Mouse (Mus musculus) thymus, adult 2 months (tissue): ENCODE measurements at regions not wholly inside any gene's neighbourhood (a gene's known extent, or its start where the extent isn't known, plus 50 kb on each side); places are given as distances from the start of the nearest gene placed in this dataset.

Experiments
- CTCF ChIP-seq: fragments of 200-500 bp; IDR thresholded peaks from 2 replicates; pipeline ENCODE4 v1.5.1; 2012; ENCODE audit warnings: mild to moderate bottlenecking, control low read depth, low read length, moderate library complexity, borderline replicate concordance; ENCODE audit not compliant: control insufficient read depth, poor library complexity, insufficient read depth; ENCODE audit errors: extremely low read depth
- POLR2A ChIP-seq: fragments of 200-500 bp; IDR thresholded peaks from 2 replicates; pipeline ENCODE4 v1.6.1; 2012; ENCODE audit warnings: mild to moderate bottlenecking, low read length, control low read depth, moderate library complexity; ENCODE audit not compliant: control insufficient read depth, poor library complexity, insufficient read depth; ENCODE audit errors: extremely low read depth

DNA sequence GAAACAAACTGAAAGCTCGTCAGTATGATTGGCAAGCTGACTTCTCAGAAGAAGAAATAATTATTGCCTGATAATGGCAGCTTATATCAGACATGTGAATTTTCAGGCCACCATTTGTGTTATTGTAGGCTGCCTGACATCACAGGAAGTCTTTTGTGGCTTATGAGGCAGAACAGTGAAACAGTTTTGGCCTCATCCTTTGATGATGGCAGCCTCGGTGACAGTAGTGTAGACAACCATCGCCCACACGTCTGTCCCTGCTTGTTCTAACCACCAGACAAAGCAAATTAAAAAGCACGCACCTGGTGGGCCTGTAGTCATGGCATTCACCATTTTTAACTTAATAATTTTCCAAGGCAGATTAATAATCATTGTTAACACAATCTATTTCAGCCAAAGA is 491.6 kb upstream of the Acvr2a start:
- no peak for TF ChIP-seq CTCF
- TF ChIP-seq POLR2A, result no peak
